Mouse (Mus musculus): ENCODE results near the gene 9530068E07Rik. TPM values are rescaled to one million over a fixed set of nuclear protein-coding genes. Genes with fewer than 3 reads are reported as not detected.

The 9530068E07Rik gene
- polyA plus RNA-seq, 1 experiment from 2014 or later, result 162 TPM

DNA sequence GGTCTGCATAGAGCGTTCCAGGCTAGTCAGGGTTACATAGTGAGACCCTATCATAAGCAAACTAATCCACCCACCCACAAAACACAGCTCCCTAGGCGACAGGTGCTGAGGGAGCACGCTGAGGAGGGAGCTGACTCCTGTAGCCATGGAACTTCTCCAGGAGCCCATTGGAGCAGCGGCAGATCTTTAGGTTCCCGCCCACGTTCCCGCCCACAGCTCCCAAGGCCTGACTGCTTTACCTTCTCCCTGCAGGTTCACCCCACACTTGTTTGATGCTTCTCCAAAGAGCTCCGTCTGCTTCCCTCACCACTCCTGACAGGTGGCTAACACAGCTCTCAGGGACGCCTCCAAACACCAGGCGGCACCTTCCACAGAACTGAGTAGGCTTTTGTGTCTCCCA is 40.9 kb downstream of the 9530068E07Rik start:
- WGBS, result 20% methylated on average over 10 of the region's 10 CpGs
- no peaks in the 10 kb centered on the region for H3K9me3 ChIP-seq (ENCODE audit: control insufficient read depth, low read length)
- no peaks in the 10 kb centered on the region; the same call in 1 of the 2 replicates for H3K4me1 ChIP-seq (replicated peaks; ENCODE audit: control insufficient read depth, insufficient read depth, low read length)
- no peak overlapping the region for H3K4me3 ChIP-seq (ENCODE audit: low read depth, low read length)
- ATAC-seq (replicated peaks; ENCODE audit: low FRiP score), result no peak
- H3K4me2 ChIP-seq (ENCODE audit: low read depth, low read length, severe bottlenecking), result no peak overlapping the region
- H3K9ac ChIP-seq (ENCODE audit: low read length), result no peak overlapping the region
- H3K27me3 ChIP-seq (ENCODE audit: control insufficient read depth, insufficient read depth, low read length), result no peaks in the 10 kb centered on the region
- H3K36me3 ChIP-seq (ENCODE audit: control insufficient read depth, insufficient read depth, low read length), result no peaks in the 10 kb centered on the region
- DNase-seq (ENCODE audit: low spot score), result no peak
- no peak overlapping the region for H3K27ac ChIP-seq (ENCODE audit: low read depth, low read length)

DNA sequence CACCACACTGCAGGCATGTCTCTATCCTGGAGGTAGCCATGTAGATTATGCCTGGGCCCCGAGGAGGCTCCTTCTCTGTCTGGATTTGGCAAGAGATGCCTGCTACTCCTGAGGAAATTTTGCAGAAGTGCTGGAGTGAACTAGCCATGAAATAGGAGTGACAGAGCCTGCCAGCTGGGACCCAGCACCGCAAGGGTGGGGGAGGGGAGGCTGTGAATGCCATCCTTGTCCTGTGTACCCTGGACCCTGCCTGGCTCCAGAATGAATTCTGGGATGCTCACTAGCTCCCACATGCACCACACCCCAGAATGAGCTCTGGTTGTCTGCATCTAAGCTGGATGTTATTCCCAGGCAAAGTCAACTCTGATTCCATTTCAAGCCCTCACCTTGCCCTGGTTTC is 44.9 kb downstream of the 9530068E07Rik start:
- H3K27ac ChIP-seq (ENCODE audit: low read depth, low read length), result no peak overlapping the region
- WGBS, result 91% methylated on average over 2 of the region's 2 CpGs
- H3K27me3 ChIP-seq (ENCODE audit: control insufficient read depth, insufficient read depth, low read length), result no peaks in the 10 kb centered on the region
- H3K9ac ChIP-seq (ENCODE audit: low read length), result no peak overlapping the region
- H3K9me3 ChIP-seq (ENCODE audit: control insufficient read depth, low read length), result no peaks in the 10 kb centered on the region
- ATAC-seq (replicated peaks; ENCODE audit: low FRiP score) (no peak), DNase-seq (ENCODE audit: low spot score) (no peak)
- H3K36me3 ChIP-seq (ENCODE audit: control insufficient read depth, insufficient read depth, low read length), result no peaks in the 10 kb centered on the region
- no peaks in the 10 kb centered on the region; the same call in 1 of the 2 replicates for H3K4me1 ChIP-seq (replicated peaks; ENCODE audit: control insufficient read depth, insufficient read depth, low read length)
- H3K4me2 ChIP-seq (ENCODE audit: low read depth, low read length, severe bottlenecking), result no peak overlapping the region
- no peak overlapping the region for H3K4me3 ChIP-seq (ENCODE audit: low read depth, low read length)

DNA sequence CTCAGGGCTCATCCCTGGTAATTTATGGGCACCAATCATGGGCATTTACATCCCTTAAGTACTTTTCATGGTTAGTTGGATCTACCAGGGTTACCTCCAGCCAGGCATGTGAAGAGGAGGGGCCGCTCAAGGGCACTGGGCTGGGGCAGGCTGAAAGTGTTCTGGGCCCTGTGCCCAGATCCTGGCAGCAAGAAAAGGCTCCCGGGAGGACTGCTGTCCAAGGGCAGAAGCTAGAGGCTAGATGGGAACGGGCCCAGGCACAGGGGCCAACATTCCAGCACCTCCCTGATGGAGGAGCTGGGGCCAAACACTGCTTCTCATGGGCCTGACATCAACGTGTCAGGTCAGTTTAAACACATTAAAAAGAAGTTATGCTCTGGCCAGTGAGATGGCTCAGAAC is 51.0 kb downstream of the 9530068E07Rik start:
- ATAC-seq (replicated peaks; ENCODE audit: low FRiP score) (peak; percentile 30; the same call in 1 of the 2 replicates), DNase-seq (ENCODE audit: low spot score) (peak; percentile 55)
- H3K9me3 ChIP-seq (ENCODE audit: control insufficient read depth, low read length), result no peaks in the 10 kb centered on the region
- 66% methylated on average over 4 of the region's 4 CpGs for WGBS
- H3K36me3 ChIP-seq (ENCODE audit: control insufficient read depth, insufficient read depth, low read length), result no peaks in the 10 kb centered on the region
- no peak overlapping the region for H3K9ac ChIP-seq (ENCODE audit: low read length)
- H3K4me2 ChIP-seq (ENCODE audit: low read depth, low read length, severe bottlenecking), result no peak overlapping the region
- H3K27ac ChIP-seq (ENCODE audit: low read depth, low read length), result no peak overlapping the region
- no peak overlapping the region for H3K4me3 ChIP-seq (ENCODE audit: low read depth, low read length)
- H3K27me3 ChIP-seq (ENCODE audit: control insufficient read depth, insufficient read depth, low read length), result no peaks in the 10 kb centered on the region
- H3K4me1 ChIP-seq (replicated peaks; ENCODE audit: control insufficient read depth, insufficient read depth, low read length), result peaks cover 4% of the 10 kb centered on the region; the same call in 1 of the 2 replicates

DNA sequence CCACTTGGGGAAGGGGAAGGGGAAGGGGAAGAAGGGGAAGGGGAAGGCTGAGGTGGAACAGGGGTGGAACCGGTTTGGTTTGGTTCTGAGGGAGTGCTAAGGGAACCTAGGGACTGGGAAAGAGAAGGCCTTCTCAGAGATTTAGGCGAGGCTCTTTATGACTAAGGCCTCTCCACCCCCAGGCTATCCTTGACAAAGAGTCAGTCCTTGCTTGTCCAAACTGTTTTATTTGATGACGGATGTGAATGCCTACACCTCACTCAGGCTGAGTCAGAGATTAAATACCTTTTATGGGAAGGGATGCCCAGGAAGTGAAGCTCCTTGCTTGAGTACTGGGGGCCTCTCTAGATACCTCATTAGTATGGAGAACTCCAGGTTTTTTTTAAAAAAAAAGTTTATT is 52.8 kb downstream of the 9530068E07Rik start:
- WGBS, result 67% methylated on average over 3 of the region's 3 CpGs
- Histone ChIP-seq H3K9me3 (ENCODE audit: control insufficient read depth, low read length) (no peaks in the 10 kb centered on the region), H3K9ac (ENCODE audit: low read length) (no peak overlapping the region), H3K4me2 (ENCODE audit: low read depth, low read length, severe bottlenecking) (no peak overlapping the region), H3K36me3 (ENCODE audit: control insufficient read depth, insufficient read depth, low read length) (no peaks in the 10 kb centered on the region), H3K4me3 (ENCODE audit: low read depth, low read length) (no peak overlapping the region), H3K27me3 (ENCODE audit: control insufficient read depth, insufficient read depth, low read length) (no peaks in the 10 kb centered on the region), H3K27ac (ENCODE audit: low read depth, low read length) (no peak overlapping the region), H3K4me1 (replicated peaks; ENCODE audit: control insufficient read depth, insufficient read depth, low read length) (peaks cover 4% of the 10 kb centered on the region; the same call in 1 of the 2 replicates)
- ATAC-seq (replicated peaks; ENCODE audit: low FRiP score) (no peak), DNase-seq (ENCODE audit: low spot score) (no peak)

DNA sequence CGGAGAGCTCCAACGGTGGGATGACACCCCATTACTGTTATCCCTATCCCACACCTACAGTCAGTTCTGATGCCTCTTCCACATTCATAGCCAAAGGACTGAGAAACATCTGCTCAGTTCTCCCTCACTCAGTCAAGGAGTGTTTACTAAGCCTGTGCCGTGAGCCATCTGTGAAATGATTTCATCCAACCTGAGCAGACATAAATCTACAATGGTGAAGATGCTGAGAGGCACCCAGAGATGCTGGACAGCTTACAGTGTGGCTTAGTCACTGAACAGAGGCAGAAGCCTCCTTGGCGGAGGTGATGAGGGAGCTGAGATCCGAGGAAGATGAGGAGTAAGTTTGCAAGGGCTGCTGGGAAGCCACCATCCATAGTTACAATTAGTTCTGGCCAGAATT is 62.1 kb downstream of the 9530068E07Rik start:
- Histone ChIP-seq H3K27me3 (ENCODE audit: control insufficient read depth, insufficient read depth, low read length) (no peaks in the 10 kb centered on the region), H3K4me1 (replicated peaks; ENCODE audit: control insufficient read depth, insufficient read depth, low read length) (no peaks in the 10 kb centered on the region), H3K36me3 (ENCODE audit: control insufficient read depth, insufficient read depth, low read length) (no peaks in the 10 kb centered on the region), H3K9ac (ENCODE audit: low read length) (no peak overlapping the region), H3K4me3 (ENCODE audit: low read depth, low read length) (no peak overlapping the region), H3K27ac (ENCODE audit: low read depth, low read length) (no peak overlapping the region), H3K4me2 (ENCODE audit: low read depth, low read length, severe bottlenecking) (no peak overlapping the region), H3K9me3 (ENCODE audit: control insufficient read depth, low read length) (no peaks in the 10 kb centered on the region)
- no peak for DNase-seq (ENCODE audit: low spot score)
- 90% methylated on average over 5 of the region's 5 CpGs for WGBS
- ATAC-seq (replicated peaks; ENCODE audit: low FRiP score), result no peak

Other genes with a start within 250 kb of the 9530068E07Rik start
- not detected in 2 replicates for gene Olfr1371, start 182.4 kb upstream of the 9530068E07Rik start, polyA plus RNA-seq (2014; fragmentation: Nextera tagmentation; extraction: Ambion mirVana)
- gene Skp1a, start 164.4 kb upstream of the 9530068E07Rik start, polyA plus RNA-seq (2014; fragmentation: Nextera tagmentation; extraction: Ambion mirVana), result 855 and 927 TPM in 2 replicates
- 9.5 and 9.6 TPM in 2 replicates for gene Tcf7, start 113.4 kb upstream of the 9530068E07Rik start, polyA plus RNA-seq (2014; fragmentation: Nextera tagmentation; extraction: Ambion mirVana)
- 198 and 207 TPM in 2 replicates for gene Vdac1, start 35.6 kb upstream of the 9530068E07Rik start, polyA plus RNA-seq (2014; fragmentation: Nextera tagmentation; extraction: Ambion mirVana)